Mouse (Mus musculus): Measurements from ENCODE around the gene Plcl1. TPM values are rescaled to one million over a fixed set of nuclear protein-coding genes. Genes with fewer than 3 reads are reported as not detected.
"Not testable (repeated sequence)": the region's sequence is repeated elsewhere in the genome, so short reads cannot be mapped to it uniquely, and the experiment has no call there.

Plcl1 gene
- total and polyA plus RNA-seq, 3 experiments: 0.05 TPM; not detected in 2

DNA sequence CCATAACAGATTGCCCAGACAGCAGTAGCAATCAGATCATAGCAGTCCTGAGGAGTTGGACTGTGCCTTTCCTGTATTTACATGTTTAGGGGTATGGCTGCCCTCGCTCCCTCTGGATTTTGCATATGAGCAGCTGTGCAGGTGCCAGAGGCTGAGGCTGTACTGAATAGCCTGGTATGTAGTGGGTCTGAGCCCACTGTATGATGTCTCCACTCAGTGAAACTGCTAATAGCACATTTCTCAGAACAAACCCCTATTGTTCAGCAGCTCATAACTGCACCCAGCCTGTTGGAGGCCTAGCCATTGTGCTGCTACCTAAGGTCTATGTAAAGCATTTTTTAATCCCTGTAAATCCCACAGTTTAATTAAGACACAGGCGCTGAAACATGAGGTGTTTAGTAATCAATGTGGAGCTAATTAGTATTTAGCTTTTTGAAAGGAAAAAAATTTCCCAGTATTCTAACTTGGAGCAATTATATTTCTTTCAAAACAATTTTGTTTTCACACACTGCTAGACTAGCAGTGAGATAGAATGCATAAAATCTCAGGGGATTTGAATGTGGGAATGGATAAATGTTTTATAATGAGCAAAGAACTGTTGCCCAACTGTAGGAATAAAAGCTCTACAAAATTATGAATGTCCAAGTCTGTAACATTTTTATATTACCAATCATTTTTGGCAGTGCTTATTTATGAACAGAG is 95.4 kb downstream of the Plcl1 start:
- H3K27me3 ChIP-seq (ENCODE audit: insufficient read depth, low read length): no peaks in the 10 kb centered on the region
- TF ChIP-seq CTCF (IDR thresholded peaks at IDR 0.05; ENCODE audit: low read depth, low read length) (no peak), POLR2AphosphoS5 (IDR thresholded peaks at IDR 0.05; ENCODE audit: insufficient replicate concordance, low read depth, low read length) (no peak), TAL1 (conservative IDR thresholded peaks at IDR 0.05; ENCODE audit: low read depth, low read length) (no peak), GATA2 (IDR thresholded peaks at IDR 0.05; ENCODE audit: borderline replicate concordance, low read depth, low read length) (no peak), GATA1 (IDR thresholded peaks at IDR 0.05; ENCODE audit: borderline replicate concordance, low read length) (no peak)

GRCm38 (mm10) chr1:55505811-55506210 is 100.1 kb downstream of the Plcl1 start:
- Histone ChIP-seq H3K27me3 (ENCODE audit: insufficient read depth, low read length) (no peaks in the 10 kb centered on the region), H3K4me3 (ENCODE audit: low read depth, low read length) (no peak overlapping the region), H3K36me3 (replicated peaks) (no peaks in the 10 kb centered on the region), H3K4me1 (ENCODE audit: insufficient read depth, low read depth, low read length) (no peaks in the 10 kb centered on the region), H3K9me3 (replicated peaks) (no peaks in the 10 kb centered on the region)
- DNase-seq (ENCODE audit: low spot score) (no peak), ATAC-seq (ENCODE audit: extremely low read depth, insufficient number of reproducible peaks, low FRiP score, poor library complexity, severe bottlenecking) (no peak)
- no peak for TF ChIP-seq TAL1 (conservative IDR thresholded peaks at IDR 0.05; ENCODE audit: low read depth, low read length)
- TF ChIP-seq GATA1 (IDR thresholded peaks at IDR 0.05; ENCODE audit: borderline replicate concordance, low read length): no peak
- TF ChIP-seq POLR2AphosphoS5 (IDR thresholded peaks at IDR 0.05; ENCODE audit: insufficient replicate concordance, low read depth, low read length): no peak
- no peak for TF ChIP-seq CTCF (IDR thresholded peaks at IDR 0.05; ENCODE audit: low read depth, low read length)
- TF ChIP-seq GATA2 (IDR thresholded peaks at IDR 0.05; ENCODE audit: borderline replicate concordance, low read depth, low read length): no peak

More for the DNA sequence above, 95.4 kb downstream of the Plcl1 start:
- DNase-seq (ENCODE audit: low spot score): no peak
- Histone ChIP-seq H3K4me1 (ENCODE audit: insufficient read depth, low read depth, low read length) (no peaks in the 10 kb centered on the region), H3K4me3 (ENCODE audit: low read depth, low read length) (no peak overlapping the region), H3K36me3 (replicated peaks) (no peaks in the 10 kb centered on the region), H3K9me3 (replicated peaks) (no peaks in the 10 kb centered on the region)
- ATAC-seq (ENCODE audit: extremely low read depth, insufficient number of reproducible peaks, low FRiP score, poor library complexity, severe bottlenecking): no peak

GRCm38 (mm10) chr1:55507061-55507460 is 101.3 kb downstream of the Plcl1 start:
- H3K4me1 ChIP-seq (ENCODE audit: insufficient read depth, low read depth, low read length): no peaks in the 10 kb centered on the region
- no peaks in the 10 kb centered on the region for H3K36me3 ChIP-seq (replicated peaks)
- H3K27me3 ChIP-seq (ENCODE audit: insufficient read depth, low read length): no peaks in the 10 kb centered on the region
- no peak for TF ChIP-seq POLR2AphosphoS5 (IDR thresholded peaks at IDR 0.05; ENCODE audit: insufficient replicate concordance, low read depth, low read length)
- TF ChIP-seq GATA1 (IDR thresholded peaks at IDR 0.05; ENCODE audit: borderline replicate concordance, low read length): no peak
- no peak for TF ChIP-seq CTCF (IDR thresholded peaks at IDR 0.05; ENCODE audit: low read depth, low read length)
- TF ChIP-seq GATA2 (IDR thresholded peaks at IDR 0.05; ENCODE audit: borderline replicate concordance, low read depth, low read length): no peak
- TF ChIP-seq TAL1 (conservative IDR thresholded peaks at IDR 0.05; ENCODE audit: low read depth, low read length): no peak
- no peak overlapping the region for H3K4me3 ChIP-seq (ENCODE audit: low read depth, low read length)
- no peak for ATAC-seq (ENCODE audit: extremely low read depth, insufficient number of reproducible peaks, low FRiP score, poor library complexity, severe bottlenecking)
- no peaks in the 10 kb centered on the region for H3K9me3 ChIP-seq (replicated peaks)
- no peak for DNase-seq (ENCODE audit: low spot score)

- Histone ChIP-seq H3K27me3 (ENCODE audit: insufficient read depth, low read length) (no peaks in the 10 kb centered on the region), H3K4me1 (ENCODE audit: insufficient read depth, low read depth, low read length) (no peaks in the 10 kb centered on the region), H3K36me3 (replicated peaks) (no peaks in the 10 kb centered on the region), H3K9me3 (replicated peaks) (no peaks in the 10 kb centered on the region), H3K4me3 (ENCODE audit: low read depth, low read length) (no peak overlapping the region)
- no peak for TF ChIP-seq GATA1 (IDR thresholded peaks at IDR 0.05; ENCODE audit: borderline replicate concordance, low read length)
- DNase-seq (ENCODE audit: low spot score) (no peak), ATAC-seq (ENCODE audit: extremely low read depth, insufficient number of reproducible peaks, low FRiP score, poor library complexity, severe bottlenecking) (no peak)
Observed at GRCm38 (mm10) chr1:55509587-55509986, 103.9 kb downstream of the Plcl1 start.

DNA sequence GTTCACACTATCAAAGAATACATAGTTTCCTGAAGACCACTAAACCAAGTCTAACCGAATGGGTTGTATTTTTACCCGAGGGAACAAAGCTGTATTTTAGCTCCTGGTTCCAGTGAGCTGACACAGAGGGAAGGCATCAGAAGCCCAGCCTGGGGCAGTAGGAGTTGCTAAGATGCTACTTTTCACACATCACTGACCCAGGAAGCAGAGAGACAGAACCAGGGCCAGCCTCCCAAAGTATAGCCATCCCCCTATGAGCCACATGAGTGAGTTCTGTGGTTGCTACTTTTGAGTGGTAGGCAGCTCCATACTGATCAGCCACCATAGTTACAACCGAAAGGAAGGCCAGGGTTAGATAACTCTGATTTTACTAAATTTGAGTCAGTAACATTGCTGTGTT is 106.4 kb downstream of the Plcl1 start:
- H3K27me3 ChIP-seq (ENCODE audit: insufficient read depth, low read length): no peaks in the 10 kb centered on the region
- DNase-seq (ENCODE audit: low spot score): no peak
- H3K36me3 ChIP-seq (replicated peaks): no peaks in the 10 kb centered on the region
- no peak for ATAC-seq (ENCODE audit: extremely low read depth, insufficient number of reproducible peaks, low FRiP score, poor library complexity, severe bottlenecking)
- H3K9me3 ChIP-seq (replicated peaks): no peaks in the 10 kb centered on the region
- no peak for TF ChIP-seq POLR2AphosphoS5 (IDR thresholded peaks at IDR 0.05; ENCODE audit: insufficient replicate concordance, low read depth, low read length)
- TF ChIP-seq TAL1 (conservative IDR thresholded peaks at IDR 0.05; ENCODE audit: low read depth, low read length): no peak
- no peak for TF ChIP-seq GATA1 (IDR thresholded peaks at IDR 0.05; ENCODE audit: borderline replicate concordance, low read length)
- TF ChIP-seq GATA2 (IDR thresholded peaks at IDR 0.05; ENCODE audit: borderline replicate concordance, low read depth, low read length): no peak
- no peak for TF ChIP-seq CTCF (IDR thresholded peaks at IDR 0.05; ENCODE audit: low read depth, low read length)
- no peak overlapping the region for H3K4me3 ChIP-seq (ENCODE audit: low read depth, low read length)
- H3K4me1 ChIP-seq (ENCODE audit: insufficient read depth, low read depth, low read length): no peaks in the 10 kb centered on the region

DNA sequence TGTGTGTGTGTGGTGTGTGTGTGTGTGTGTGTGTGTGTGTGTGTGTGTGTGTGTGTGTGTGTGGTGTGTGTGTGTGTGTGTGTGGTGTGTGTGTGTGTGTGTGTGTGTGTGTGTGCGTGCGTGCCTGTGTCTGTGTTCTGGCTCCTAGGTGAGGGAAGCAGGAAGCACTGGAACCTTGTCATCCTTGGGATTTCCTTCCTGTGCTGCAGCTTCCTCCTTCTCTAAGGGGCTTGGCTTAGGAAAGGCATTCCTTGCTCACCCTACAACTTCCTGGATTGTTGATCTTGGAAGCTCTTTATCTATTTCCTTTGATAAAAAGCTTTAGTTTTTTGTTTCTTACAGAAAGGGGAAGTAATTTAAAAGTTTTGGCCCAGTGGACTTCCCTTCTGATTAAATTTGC is 107.1 kb downstream of the Plcl1 start:
- not testable (repeated sequence) for DNase-seq (ENCODE audit: low spot score); H3K4me1 ChIP-seq (ENCODE audit: insufficient read depth, low read depth, low read length); H3K27me3 ChIP-seq (ENCODE audit: insufficient read depth, low read length); H3K4me3 ChIP-seq (ENCODE audit: low read depth, low read length); H3K9me3 ChIP-seq (replicated peaks); ATAC-seq (ENCODE audit: extremely low read depth, insufficient number of reproducible peaks, low FRiP score, poor library complexity, severe bottlenecking); H3K36me3 ChIP-seq (replicated peaks)

GRCm38 (mm10) chr1:55517182-55517581 is 111.5 kb downstream of the Plcl1 start:
- Histone ChIP-seq H3K36me3 (replicated peaks) (no peaks in the 10 kb centered on the region), H3K4me1 (ENCODE audit: insufficient read depth, low read depth, low read length) (no peaks in the 10 kb centered on the region), H3K4me3 (ENCODE audit: low read depth, low read length) (no peak overlapping the region), H3K27me3 (ENCODE audit: insufficient read depth, low read length) (no peaks in the 10 kb centered on the region), H3K9me3 (replicated peaks) (no peaks in the 10 kb centered on the region)
- ATAC-seq (ENCODE audit: extremely low read depth, insufficient number of reproducible peaks, low FRiP score, poor library complexity, severe bottlenecking): no peak
- DNase-seq (ENCODE audit: low spot score): no peak
- TF ChIP-seq GATA2 (IDR thresholded peaks at IDR 0.05; ENCODE audit: borderline replicate concordance, low read depth, low read length): no peak
